Mouse (Mus musculus) lung, postnatal 4 days (tissue): ENCODE measurements around the gene Sec31b.

ENCODE experiments used
- DNase-seq, 2 experiments: peaks; one replicate each; pipeline ENCODE4 v3.0.0; 2021

The Sec31b gene

DNA sequence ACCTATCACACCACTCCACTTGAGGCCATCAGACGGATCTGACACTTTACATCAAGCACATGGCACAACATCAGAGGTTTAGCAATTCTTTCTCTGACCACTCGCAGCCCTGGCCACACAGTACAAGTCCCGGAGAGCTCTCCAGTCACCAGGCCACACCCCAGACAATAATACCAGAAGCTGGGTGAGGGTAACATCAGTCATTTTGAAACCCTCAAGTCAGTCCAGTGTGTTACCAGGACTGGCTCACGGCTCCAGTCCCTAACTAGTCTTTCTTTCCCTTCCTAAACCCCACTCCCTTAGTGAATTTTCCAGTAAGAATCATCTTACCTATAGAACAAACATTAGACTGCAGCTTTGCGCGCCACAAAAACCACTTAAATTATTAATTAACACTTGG is 15.6 kb downstream of the Sec31b start:
- DNase-seq, result peak in 1 of 2 experiments; percentile 40

DNA sequence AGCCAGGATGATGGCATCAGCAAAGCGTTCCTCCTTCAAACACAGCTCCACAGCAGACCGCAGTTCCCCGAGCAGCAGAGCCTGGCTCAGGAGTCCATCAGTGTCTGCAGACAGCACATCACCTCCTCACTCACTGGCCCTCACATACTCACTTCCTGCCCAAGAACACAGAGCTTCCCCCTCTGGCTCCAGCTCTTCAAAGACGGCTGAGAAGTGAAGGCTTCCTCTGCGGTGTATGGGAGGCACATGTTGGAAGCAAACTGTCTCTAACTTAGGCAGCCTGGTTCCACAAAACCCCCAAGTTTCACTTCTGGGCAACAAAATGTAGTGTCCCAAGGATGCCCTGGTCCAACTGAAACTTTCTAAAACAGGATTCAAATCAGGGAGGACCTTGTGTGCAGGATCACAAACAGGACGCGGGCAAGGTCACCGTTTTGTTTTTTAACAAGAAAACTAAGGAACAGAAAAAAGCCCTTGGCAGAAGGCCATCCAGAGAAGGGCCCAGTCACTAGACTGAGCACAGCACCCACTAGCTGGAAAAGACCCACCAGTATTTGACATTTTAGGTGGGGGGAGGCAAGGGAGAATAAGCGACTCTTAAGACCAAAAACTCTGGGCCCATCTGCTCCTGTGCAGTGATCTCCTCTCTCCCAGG is 20.0 kb downstream of the Sec31b start:
- no peak for DNase-seq

DNA sequence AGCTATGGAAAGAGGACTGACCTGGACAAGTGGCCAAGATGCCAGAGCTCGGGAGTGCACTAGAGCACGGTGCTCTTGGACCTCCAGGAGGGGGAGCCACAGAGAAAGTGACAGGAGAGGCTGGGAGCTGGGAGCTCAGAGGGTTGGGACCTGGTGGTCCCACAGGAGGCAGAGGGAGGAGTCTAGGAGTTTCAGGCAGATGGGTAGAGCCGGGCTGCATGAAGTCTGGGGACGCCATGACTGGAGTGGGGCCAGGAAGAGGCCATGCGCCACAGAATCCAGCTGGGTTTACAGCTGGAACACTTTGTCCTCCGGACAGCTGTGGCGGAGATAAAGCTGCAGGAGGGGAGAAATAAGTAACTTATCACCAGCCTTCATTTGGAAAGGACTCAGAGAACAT is 26.5 kb downstream of the Sec31b start:
- peak; percentile 57 to 83 for DNase-seq

DNA sequence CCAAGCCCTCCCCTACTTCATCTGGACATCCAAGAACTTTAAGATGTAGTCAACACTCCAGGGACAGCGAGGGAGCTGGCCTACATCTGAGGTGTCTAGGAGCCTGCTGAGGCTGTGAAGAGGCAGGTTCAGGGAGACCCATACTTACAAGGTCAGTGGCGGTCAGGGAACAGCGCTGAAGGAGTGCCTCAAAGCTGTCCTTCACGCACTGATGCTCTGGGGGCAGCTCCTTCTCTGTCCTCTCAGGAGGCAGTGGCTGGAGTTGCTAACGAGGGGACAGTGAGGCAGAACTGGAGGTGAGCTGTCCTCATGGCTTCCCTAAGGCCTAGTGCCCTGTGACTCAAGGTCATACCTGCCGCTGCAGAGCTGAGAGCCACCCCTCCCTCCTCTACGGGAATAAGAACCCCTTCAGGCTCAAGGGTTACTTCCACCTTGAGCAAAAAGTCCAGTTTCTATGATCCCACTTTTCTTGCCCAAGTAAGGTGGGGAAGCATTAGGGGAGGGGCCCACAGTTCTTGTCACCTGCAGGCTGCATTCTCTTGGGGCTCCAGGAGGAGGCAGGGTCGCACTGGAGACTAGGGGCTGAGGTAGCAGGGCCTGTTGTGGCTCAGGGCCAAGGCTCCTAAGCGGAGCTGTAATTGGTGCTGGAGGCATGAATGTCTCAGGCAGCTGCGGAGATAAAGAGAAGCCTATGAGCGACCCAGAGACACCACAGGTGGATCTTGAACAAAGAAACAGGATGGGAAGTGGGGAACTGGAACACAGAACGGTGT is 27.5 kb downstream of the Sec31b start:
- DNase-seq, result peak; percentile 29 to 43

DNA sequence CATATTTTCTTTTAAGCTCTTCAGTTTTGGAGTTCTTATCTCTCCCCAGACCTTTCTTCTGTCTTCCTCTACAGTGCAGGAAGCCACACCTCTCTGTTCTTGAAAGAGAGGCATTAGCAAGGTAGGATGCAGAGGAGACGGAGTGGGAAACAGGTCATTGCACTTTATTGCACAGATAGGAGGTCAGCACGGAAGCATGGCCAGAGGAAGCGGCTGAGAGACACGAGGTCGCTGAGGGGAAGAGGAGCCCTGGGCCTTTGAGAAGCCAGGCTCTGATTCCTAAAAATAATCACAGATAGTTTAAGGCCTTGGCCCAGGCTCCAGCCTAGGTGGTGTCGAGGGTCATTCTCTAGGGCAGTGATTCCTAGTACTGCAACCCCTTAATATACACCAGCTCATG is 29.9 kb downstream of the Sec31b start:
- no peak for DNase-seq

DNA sequence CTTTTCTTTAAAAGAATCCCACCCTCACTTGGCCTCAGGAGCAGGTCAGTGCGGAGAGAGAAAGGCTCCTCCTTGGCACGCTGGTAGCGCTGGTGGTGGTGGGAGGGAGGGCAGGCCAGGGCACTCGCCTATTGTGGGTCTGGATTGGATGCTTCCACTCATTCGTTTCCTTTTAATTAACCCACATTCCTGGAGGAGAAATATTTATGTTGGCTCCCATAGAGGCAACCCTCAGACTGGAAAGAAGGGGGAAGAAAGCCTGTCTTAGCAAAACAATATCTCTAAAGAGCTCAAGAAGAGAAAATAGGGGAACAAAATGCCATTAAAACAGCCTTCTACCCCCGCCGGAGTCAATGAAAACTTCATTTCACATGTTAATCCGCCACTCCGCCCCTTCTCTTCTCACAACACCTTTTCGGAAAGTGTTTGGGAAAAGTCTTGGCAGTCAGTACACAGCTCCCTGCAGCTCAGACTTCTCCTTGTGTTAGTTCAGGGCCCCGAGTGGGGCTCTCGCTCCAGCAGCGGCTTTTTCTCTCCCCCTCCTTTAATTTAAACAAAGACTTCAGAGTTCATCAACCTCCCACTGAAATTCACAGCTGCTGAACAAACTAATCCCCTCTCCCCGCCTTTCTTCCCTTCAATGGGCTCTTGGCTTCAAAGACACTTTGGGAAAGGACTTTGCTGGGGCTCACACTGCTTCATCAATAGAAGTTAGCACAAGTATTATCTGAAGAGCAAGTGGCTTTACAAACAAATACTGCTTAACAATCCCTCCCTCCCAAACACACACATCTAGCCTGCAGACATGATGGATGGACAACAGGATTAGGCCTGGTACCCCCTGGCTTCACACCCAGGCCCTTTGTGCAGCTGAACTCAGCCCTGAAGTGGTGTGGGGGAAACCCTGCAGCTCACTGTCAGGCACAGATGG is 30.9 kb downstream of the Sec31b start:
- DNase-seq, result peak in 1 of 2 experiments; percentile 40

DNA sequence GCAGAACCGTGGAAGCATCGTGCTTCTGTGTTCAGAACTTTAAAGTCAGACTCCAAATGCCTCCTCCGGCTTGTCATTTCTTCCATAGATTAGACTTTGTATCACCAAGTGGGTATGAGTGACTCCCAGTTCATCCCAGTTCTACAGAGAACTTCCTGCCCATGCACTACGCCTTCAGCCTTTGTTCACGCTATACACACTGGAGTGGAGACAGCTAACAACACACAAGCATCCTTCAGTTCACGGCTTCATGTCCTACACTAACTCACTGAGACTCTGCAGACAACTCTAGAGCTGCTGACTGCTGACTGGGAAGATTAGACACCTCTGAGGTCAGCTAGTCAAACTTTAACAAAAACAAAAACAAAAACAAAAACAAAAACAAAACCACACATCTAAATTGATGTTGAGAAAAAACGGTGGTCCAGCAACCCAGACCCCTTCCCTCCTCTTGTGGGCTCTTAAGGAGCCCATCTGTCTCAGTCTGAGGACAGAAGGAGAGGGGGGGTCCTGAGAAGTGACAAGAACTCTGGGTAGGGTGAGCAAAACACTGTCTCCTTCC is 31.7 kb downstream of the Sec31b start:
- no peak for DNase-seq

DNA sequence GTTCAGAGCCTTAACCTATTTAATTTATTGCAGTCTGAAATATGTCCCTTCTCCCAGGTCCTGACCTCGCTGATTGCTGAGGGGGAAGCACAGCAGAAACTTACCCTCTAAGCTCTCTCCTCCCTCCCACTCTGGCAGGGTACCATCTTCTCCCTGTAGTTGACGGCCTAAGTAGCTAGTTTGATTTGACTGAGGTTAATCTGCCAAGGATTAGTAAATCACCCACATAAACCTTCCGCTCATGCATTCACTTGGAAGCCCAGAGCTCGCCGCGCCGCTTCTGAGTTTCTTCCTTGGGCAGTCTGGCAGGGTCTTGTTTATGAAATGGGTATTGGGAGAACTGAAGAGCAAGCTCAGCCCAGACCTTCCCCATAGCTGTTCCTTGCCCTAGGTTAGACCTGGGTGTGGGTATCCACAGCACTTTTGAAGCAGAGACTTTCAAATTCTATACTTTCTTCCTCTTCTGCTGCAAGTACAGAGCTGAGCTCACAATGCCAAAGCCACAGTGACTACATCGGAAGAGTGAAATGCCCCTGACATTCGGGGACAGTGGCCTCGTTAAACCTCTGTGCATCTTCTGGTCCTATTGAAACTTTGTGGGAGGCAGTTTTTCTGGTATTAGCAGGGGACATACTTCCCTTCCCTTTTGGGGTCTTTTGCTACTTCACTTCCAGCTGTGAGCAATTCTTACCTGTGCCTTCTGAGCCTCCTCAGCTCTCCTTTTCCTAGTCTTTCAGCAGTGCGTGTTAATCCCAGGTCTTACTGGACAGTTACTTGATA is 32.4 kb downstream of the Sec31b start:
- DNase-seq, result no peak

DNA sequence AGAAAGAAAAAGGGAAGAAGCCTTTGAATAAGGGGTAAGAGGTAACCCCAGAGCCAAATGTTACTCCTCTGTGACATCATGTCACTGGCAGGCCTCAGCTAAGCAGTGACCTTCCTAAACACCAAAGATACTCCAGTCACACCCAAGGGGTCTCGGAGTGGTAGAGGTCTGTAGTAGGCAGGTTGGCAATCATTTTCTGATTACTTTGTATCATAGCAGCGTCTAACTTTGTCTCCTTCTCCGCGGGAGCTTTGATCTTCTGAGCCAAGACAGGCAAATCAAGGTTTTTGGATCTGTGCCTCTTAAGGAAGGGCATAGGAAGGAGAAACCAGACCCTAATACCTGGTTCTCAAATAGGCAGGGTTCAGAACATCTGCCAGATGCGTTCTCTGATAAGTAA is 33.1 kb downstream of the Sec31b start:
- DNase-seq, result no peak

DNA sequence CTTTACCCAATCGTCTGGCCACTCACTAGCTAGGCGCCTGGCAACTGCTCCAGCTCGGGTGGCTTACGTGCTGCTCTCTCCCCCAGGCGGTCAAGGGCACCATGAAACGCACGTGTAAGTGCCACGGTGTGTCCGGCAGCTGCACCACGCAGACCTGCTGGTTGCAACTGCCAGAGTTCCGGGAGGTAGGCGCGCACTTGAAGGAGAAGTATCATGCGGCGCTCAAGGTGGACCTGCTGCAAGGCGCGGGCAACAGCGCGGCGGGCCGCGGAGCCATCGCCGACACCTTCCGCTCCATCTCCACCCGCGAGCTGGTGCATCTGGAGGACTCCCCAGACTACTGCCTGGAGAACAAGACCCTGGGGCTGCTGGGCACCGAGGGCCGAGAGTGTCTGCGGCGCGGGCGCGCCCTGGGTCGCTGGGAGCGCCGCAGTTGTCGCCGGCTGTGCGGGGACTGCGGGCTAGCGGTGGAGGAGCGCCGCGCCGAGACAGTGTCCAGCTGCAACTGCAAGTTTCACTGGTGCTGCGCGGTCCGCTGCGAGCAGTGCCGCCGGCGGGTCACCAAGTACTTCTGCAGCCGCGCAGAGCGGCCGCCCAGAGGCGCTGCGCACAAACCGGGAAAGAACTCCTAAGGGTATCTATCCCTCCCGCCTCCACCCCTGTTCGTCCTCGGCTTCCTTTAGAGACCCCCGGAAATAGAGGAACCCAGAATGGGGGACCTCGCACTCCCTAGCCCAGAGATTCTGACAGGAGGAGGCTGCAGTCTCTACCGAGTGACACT is 34.0 kb downstream of the Sec31b start:
- peak; percentile 24 to 51 for DNase-seq

DNA sequence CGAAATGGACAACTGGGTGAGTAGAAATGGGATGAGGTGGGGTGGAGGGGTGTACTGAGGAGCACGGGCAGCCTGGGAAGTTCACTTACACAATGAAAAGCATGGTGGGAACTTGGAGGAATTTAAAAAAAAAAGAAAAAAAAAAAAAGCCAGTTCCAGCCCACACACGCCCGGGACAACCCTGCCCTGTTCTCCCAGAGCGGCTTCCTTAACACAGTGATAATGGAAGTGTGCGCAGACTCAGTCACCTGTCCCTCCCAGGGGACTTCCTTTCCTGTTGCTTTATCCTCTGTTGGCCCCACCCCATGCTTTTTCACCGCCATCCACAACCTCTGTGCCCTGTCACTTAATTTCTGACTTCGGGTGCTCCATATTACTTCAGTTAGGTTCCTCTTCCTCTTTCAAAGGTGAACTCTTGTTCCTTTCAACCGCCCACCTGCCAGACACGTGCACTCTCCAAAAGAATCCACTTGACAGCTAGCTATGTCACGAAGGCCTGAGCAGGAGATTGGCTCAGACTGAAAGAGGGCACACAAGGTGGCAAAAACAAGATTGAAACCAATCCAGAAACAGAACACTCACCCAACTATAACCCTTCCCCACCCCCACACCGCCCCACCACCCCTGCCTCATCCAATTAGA is 35.0 kb downstream of the Sec31b start:
- no peak for DNase-seq

DNA sequence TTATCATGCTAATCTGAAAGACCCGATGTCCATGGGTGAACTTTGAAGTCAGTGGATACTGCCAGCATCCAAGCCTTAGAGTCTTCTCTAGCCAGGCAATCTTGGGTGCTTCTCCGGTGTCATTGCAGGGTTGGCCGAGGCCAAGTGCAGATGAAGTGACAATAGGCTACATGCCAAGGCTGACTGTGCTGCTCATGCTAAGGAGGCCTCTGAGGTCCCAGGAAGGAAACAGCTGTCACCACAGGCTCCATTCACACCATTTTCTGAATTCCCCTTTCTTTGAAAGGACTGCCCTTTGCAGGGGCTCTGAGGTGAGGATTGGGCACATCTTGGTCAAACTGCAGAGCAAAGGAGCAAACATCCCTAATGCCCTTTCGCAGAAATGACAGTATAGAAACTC is 42.9 kb downstream of the Sec31b start:
- peak in 1 of 2 experiments; percentile 61 for DNase-seq

DNA sequence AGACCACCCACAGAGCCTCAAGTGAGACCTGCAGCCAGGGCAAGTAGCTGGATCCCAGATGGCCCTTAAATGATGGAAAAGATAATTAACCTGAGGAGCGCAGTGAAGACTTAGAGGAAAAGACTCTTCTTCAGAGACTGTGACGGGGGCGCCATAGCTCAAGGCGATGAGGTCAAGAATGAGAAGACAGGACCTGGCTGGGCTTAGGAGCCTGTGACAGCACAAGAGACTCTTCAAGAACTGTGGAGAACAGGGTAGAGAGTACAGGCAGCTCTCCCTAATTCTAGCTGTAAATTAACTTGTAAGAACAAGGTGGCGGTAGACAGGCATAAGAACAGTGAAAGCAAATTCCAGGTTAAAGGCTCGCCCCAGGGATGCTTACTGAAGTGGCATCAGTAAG is 43.7 kb downstream of the Sec31b start:
- DNase-seq, result no peak

DNA sequence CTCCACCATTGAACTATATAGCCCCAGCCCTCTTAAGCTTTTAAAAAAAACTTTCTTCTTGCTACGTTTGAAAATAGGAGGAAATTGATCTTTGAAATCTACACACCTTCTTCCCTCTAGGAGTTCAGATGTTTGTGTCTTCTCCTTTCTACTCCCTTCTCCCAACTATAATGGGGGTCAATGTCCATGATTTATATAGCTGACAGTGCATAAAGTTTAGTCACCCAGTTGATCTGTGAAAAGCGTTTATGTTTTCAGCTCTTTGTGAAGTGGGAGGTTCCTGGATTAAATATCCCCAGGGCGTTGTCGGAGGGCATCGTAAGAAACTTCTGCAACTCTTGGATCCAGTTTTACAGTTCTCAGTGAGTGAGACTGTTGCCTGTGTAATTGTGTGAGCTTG is 45.4 kb downstream of the Sec31b start:
- DNase-seq, result no peak

DNA sequence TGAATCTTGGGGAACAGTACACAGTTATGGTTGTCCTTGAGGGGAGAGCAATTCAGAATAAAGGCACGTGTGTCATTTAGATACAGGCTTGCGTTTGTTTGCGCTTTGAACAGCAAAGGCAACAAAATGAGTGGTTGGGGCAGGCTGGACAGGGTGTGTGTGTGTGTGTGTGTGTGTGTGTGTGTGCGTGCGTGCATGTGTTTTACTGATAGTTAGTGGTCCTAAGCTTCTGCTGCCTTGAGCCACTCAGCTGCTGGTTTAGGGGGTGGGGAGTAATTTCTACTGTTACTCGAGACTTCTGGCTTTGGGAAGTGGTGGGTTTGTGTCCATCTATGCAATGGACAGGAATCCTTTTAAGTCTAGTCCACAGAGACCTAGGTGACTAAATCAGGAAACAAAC is 46.7 kb downstream of the Sec31b start:
- DNase-seq, result no peak

DNA sequence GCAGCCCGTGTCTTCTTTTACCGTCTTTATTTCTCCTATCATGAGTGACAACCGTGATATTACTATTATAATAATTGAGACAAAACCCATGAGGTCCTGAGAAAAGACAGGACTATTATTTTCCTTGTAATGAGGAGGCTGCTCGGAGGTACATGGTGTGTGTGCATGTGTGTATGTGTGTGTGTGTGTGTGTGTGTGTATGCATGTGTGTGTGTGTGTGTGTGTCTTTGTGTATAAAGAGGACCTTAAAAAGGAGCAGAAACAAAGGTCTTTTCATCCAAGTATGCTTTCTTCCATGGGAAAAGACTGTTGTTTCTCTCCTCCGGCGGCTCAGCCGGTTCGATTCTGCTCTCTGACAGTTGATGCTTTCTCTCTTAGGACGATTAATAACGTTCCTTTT is 48.7 kb downstream of the Sec31b start:
- no peak for DNase-seq

DNA sequence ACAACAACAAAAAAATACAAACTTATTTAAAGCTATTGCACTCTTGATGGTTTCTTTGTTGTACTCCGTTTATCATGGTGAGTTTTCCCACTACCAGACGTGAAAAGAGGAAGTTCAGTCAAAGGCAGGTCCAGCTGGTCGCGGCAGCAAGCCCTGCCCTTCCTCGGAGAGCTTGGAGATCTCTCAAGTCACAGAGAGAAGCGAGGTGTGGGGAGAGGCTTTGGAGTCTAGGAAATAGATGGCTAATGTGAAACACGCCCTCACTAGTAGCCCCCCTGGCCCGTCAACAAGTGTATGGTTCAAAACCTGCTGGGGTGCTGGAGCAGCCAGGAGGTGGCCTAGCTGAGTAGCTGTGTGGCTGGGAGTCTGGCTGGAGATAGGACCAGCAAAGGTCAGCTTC is 49.2 kb downstream of the Sec31b start:
- no peak for DNase-seq

DNA sequence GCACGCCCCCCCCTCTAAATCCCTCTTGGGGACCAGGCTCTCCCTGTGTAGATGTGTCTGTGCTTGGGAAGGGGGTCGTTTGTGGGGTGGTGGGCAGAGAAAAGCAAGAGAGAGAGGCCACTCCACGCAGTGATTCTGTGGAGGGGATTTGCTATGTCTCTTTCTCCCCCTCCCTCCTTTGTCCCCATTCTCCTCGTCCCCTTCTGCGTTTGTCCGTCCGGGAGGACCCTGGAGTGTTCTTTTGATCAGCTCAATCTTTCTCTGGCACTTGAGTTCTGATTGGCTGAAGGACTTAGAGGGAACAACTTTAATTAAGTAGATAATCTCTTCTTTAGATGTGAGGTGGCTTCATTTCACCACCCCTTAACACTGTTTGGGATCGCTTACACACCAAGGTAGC is 52.5 kb downstream of the Sec31b start, which contains the start of gene Wnt8b:
TSS of gene Wnt8b (plus strand) at position 345 of the 400 bp plus-strand sequence.
- DNase-seq, result no peak

DNA sequence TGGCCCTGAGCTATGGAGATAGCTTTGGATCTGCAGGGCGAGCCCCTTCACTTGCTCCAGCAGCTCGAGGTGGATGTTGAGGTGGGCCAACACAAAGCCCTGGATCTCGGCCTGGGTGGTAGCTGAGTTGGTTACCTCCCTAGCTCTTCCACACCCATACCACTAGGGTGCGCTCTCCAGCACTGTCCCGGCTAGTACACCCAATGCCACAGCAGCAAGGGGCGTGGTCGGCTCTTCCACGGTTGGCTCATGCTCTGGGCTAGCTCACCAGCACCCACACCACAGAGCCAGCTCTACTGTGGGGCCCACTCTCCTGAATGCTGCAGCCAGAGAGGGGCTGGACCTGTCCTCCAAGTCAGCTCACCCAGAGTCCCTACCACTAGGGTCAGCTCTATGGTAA is 58.4 kb downstream of the Sec31b start:
- DNase-seq, result peak; percentile 66 to 70

DNA sequence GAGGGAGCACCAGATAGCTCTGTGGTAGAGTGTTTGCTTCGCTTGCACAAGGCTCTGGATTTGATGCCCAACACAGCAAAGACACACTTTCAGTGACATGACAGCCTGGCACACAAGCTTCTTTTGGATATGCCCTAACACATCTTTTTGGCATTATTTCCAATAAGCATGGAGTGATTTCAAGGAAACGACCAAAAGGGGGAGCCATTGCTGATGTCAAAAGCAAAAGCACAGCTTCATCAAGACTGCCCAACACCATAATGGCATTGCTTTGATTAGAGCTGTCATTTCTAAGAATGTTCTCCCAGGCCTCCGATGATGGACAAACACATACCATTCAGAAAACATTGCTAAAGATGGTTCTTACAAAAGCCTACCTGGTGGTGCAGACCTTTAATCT is 69.1 kb downstream of the Sec31b start:
- DNase-seq, result no peak

DNA sequence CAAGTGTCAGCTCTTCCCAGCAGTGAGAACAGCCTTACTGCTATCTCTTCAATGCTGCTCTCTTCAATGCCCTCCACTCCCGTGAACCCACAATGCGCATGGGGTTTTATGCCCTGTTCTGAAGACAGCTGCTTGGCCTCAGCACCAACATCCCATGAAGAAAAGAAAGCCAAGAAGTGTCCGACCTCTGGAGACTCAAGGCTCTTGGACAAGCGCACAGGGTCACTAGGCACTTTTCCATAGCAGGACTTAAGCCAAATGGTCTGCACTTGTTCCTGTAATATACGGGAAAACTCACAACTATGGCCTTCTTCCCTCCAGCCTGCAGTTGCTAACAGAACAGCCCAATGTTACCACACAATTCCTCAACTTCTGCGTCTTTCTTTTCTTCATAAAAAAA is 70.4 kb downstream of the Sec31b start:
- no peak for DNase-seq
